Mouse (Mus musculus) embryonic fibroblast, embryonic 13.5 days (primary cell): ENCODE data around the gene Cds2.

Source experiments
- CTCF ChIP-seq: IDR thresholded peaks from 2 replicates; pipeline ENCODE4 v1.5.1; 2011; ENCODE audit warnings: mild to moderate bottlenecking, control low read depth, low read length, moderate library complexity, borderline replicate concordance; ENCODE audit not compliant: insufficient read depth
- POLR2A ChIP-seq: IDR thresholded peaks from 2 replicates; pipeline ENCODE4 v1.6.1; 2011; ENCODE audit warnings: low read depth, mild to moderate bottlenecking, control low read depth, low read length, moderate library complexity

DNA sequence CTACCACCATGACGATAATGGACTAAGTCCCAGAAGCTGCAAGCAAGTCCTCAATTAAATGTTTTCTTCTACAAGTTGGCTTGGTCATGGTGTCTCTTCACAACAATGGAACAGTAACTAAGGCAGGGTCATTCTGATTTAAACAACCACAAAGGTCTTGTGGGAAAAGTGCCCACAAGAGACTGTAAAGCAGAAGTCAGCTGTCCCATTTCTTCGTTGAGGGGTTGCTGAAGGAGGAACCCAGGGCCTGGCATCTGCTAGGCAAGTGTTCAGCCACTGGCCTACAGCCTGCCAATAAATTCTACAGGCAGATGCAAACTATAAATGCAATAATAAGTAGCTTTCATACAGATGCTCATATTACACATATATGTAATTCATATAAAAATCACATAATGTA lies 74.3 kb downstream of the Cds2 start:
- TF ChIP-seq CTCF, result no peak
- TF ChIP-seq POLR2A, result no peak
